Mouse (Mus musculus): ENCODE measurements around the gene Cacna1d. TPM values are rescaled to one million over a fixed set of nuclear protein-coding genes. Genes with fewer than 3 reads are reported as not detected.

Gene Cacna1d
- polyA plus RNA-seq, 1 experiment from 2014 or later, result 9.5 TPM

GRCm38 (mm10) chr14:30171593-30171992, 319.7 kb downstream of the Cacna1d start:
- H3K4me2 ChIP-seq (ENCODE audit: low read length), result no peak overlapping the region
- ATAC-seq, result 0 out of 2 replicates have a peak, but pooled peaks have one; percentile 49
- 24% methylated on average over 6 of the region's 6 CpGs for WGBS
- H3K36me3 ChIP-seq (ENCODE audit: control insufficient read depth, insufficient read depth), result no peaks in the 10 kb centered on the region
- H3K27ac ChIP-seq (ENCODE audit: low read length), result no peak overlapping the region
- no peak overlapping the region for H3K4me3 ChIP-seq (replicated peaks; ENCODE audit: low read length)
- no peak overlapping the region for H3K9ac ChIP-seq (replicated peaks; ENCODE audit: low read depth, low read length)
- H3K9me3 ChIP-seq (ENCODE audit: control insufficient read depth, low read length), result no peaks in the 10 kb centered on the region
- 0 out of 2 replicates have a peak, but pooled peaks cover 2% of the 10 kb centered on the region for H3K27me3 ChIP-seq (replicated peaks; ENCODE audit: control insufficient read depth, insufficient read depth, low read length)
- peaks cover 5% of the 10 kb centered on the region; the same call in 1 of the 2 replicates for H3K4me1 ChIP-seq (replicated peaks; ENCODE audit: control insufficient read depth, insufficient read depth, low read length)

DNA sequence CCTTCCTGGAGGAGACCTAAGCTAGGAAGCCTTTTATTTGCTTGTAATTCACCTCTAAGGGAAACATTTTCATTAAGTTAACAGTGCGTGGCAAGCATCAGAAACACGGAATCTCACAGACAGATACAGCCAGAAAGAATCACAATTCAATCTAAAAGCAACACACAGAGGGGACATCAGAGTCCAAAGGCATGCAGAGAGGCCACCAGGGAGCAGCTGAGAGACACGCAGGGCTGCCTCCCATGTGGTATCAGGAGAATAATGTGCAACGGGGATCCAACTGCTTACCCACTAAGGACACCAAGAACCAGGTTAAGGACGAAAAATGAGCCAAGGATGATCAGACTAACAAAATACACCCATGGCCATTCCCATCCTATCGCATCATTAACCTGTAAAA, 320.2 kb downstream of the Cacna1d start:
- Histone ChIP-seq H3K36me3 (ENCODE audit: control insufficient read depth, insufficient read depth) (no peaks in the 10 kb centered on the region), H3K27me3 (replicated peaks; ENCODE audit: control insufficient read depth, insufficient read depth, low read length) (0 out of 2 replicates have a peak, but pooled peaks cover 2% of the 10 kb centered on the region), H3K4me3 (replicated peaks; ENCODE audit: low read length) (no peak overlapping the region), H3K9ac (replicated peaks; ENCODE audit: low read depth, low read length) (no peak overlapping the region), H3K4me2 (ENCODE audit: low read length) (no peak overlapping the region), H3K4me1 (replicated peaks; ENCODE audit: control insufficient read depth, insufficient read depth, low read length) (peaks cover 5% of the 10 kb centered on the region; the same call in 1 of the 2 replicates), H3K9me3 (ENCODE audit: control insufficient read depth, low read length) (no peaks in the 10 kb centered on the region), H3K27ac (ENCODE audit: low read length) (no peak overlapping the region)
- WGBS, result 51% methylated on average over 6 of the region's 6 CpGs
- no peak for ATAC-seq

GRCm38 (mm10) chr14:30169455-30169854, 321.8 kb downstream of the Cacna1d start:
- no peak for ATAC-seq

GRCm38 (mm10) chr14:30168902-30169301, 322.4 kb downstream of the Cacna1d start:
- 0 out of 2 replicates have a peak, but pooled peaks cover 2% of the 10 kb centered on the region for H3K27me3 ChIP-seq (replicated peaks; ENCODE audit: control insufficient read depth, insufficient read depth, low read length)
- no peaks in the 10 kb centered on the region for H3K9me3 ChIP-seq (ENCODE audit: control insufficient read depth, low read length)
- H3K27ac ChIP-seq (ENCODE audit: low read length), result no peak overlapping the region
- H3K4me3 ChIP-seq (replicated peaks; ENCODE audit: low read length), result no peak overlapping the region
- H3K4me1 ChIP-seq (replicated peaks; ENCODE audit: control insufficient read depth, insufficient read depth, low read length), result peaks cover 11% of the 10 kb centered on the region
- ATAC-seq, result no peak
- no peak overlapping the region for H3K4me2 ChIP-seq (ENCODE audit: low read length)
- no peak overlapping the region for H3K9ac ChIP-seq (replicated peaks; ENCODE audit: low read depth, low read length)
- 74% methylated on average over 3 of the region's 3 CpGs for WGBS
- no peaks in the 10 kb centered on the region for H3K36me3 ChIP-seq (ENCODE audit: control insufficient read depth, insufficient read depth)

More at GRCm38 (mm10) chr14:30169455-30169854, 321.8 kb downstream of the Cacna1d start:
- Histone ChIP-seq H3K4me1 (replicated peaks; ENCODE audit: control insufficient read depth, insufficient read depth, low read length) (peaks cover 6% of the 10 kb centered on the region), H3K9me3 (ENCODE audit: control insufficient read depth, low read length) (no peaks in the 10 kb centered on the region), H3K27me3 (replicated peaks; ENCODE audit: control insufficient read depth, insufficient read depth, low read length) (0 out of 2 replicates have a peak, but pooled peaks cover 2% of the 10 kb centered on the region), H3K4me2 (ENCODE audit: low read length) (no peak overlapping the region), H3K27ac (ENCODE audit: low read length) (no peak overlapping the region), H3K9ac (replicated peaks; ENCODE audit: low read depth, low read length) (no peak overlapping the region), H3K4me3 (replicated peaks; ENCODE audit: low read length) (no peak overlapping the region), H3K36me3 (ENCODE audit: control insufficient read depth, insufficient read depth) (no peaks in the 10 kb centered on the region)
- 85% methylated on average over 5 of the region's 5 CpGs for whole genome bisulfite sequencing

GRCm38 (mm10) chr14:30168387-30168786, 322.9 kb downstream of the Cacna1d start:
- WGBS, result 87% methylated on average over 3 of the region's 3 CpGs

DNA sequence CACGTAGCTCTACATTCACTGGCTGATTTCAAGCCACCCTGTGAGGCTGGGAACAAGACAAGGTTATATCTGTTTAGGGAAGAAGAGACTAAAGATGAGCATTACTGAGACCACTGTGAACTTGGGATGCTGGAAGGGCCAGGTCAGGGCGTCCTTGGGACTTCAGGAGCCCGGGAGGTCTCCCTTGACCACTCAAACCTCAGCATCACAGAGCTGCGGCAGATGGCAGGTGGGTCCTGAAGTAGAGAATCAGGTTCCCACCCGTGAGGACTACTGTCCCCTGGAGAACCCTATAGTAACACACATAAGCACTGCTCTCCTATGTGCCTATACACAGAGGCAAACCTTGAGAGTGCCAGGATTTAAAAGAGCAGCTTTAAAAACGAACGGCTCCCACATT, 323.6 kb downstream of the Cacna1d start:
- no peak overlapping the region for H3K27ac ChIP-seq (ENCODE audit: low read length)
- H3K9me3 ChIP-seq (ENCODE audit: control insufficient read depth, low read length), result no peaks in the 10 kb centered on the region
- H3K4me1 ChIP-seq (replicated peaks; ENCODE audit: control insufficient read depth, insufficient read depth, low read length), result peaks cover 11% of the 10 kb centered on the region
- no peak for ATAC-seq
- no peak overlapping the region for H3K9ac ChIP-seq (replicated peaks; ENCODE audit: low read depth, low read length)
- H3K4me3 ChIP-seq (replicated peaks; ENCODE audit: low read length), result no peak overlapping the region
- H3K27me3 ChIP-seq (replicated peaks; ENCODE audit: control insufficient read depth, insufficient read depth, low read length), result 0 out of 2 replicates have a peak, but pooled peaks cover 2% of the 10 kb centered on the region
- no peaks in the 10 kb centered on the region for H3K36me3 ChIP-seq (ENCODE audit: control insufficient read depth, insufficient read depth)
- 89% methylated on average over 7 of the region's 7 CpGs for WGBS
- H3K4me2 ChIP-seq (ENCODE audit: low read length), result no peak overlapping the region

More at GRCm38 (mm10) chr14:30168387-30168786, 322.9 kb downstream of the Cacna1d start:
- Histone ChIP-seq H3K4me3 (replicated peaks; ENCODE audit: low read length) (no peak overlapping the region), H3K9me3 (ENCODE audit: control insufficient read depth, low read length) (no peaks in the 10 kb centered on the region), H3K27me3 (replicated peaks; ENCODE audit: control insufficient read depth, insufficient read depth, low read length) (0 out of 2 replicates have a peak, but pooled peaks cover 2% of the 10 kb centered on the region), H3K4me1 (replicated peaks; ENCODE audit: control insufficient read depth, insufficient read depth, low read length) (peaks cover 11% of the 10 kb centered on the region), H3K36me3 (ENCODE audit: control insufficient read depth, insufficient read depth) (no peaks in the 10 kb centered on the region), H3K9ac (replicated peaks; ENCODE audit: low read depth, low read length) (no peak overlapping the region), H3K4me2 (ENCODE audit: low read length) (no peak overlapping the region), H3K27ac (ENCODE audit: low read length) (no peak overlapping the region)
- ATAC-seq, result no peak

GRCm38 (mm10) chr14:30166036-30166435, 325.2 kb downstream of the Cacna1d start:
- no peak overlapping the region for H3K27ac ChIP-seq (ENCODE audit: low read length)
- H3K27me3 ChIP-seq (replicated peaks; ENCODE audit: control insufficient read depth, insufficient read depth, low read length), result 0 out of 2 replicates have a peak, but pooled peaks cover 2% of the 10 kb centered on the region
- no peak overlapping the region for H3K9ac ChIP-seq (replicated peaks; ENCODE audit: low read depth, low read length)
- H3K9me3 ChIP-seq (ENCODE audit: control insufficient read depth, low read length), result no peaks in the 10 kb centered on the region
- no peak overlapping the region for H3K4me2 ChIP-seq (ENCODE audit: low read length)
- no peak overlapping the region for H3K4me3 ChIP-seq (replicated peaks; ENCODE audit: low read length)
- H3K36me3 ChIP-seq (ENCODE audit: control insufficient read depth, insufficient read depth), result no peaks in the 10 kb centered on the region
- no peak for ATAC-seq
- 96% methylated on average over 11 of the region's 11 CpGs for WGBS
- H3K4me1 ChIP-seq (replicated peaks; ENCODE audit: control insufficient read depth, insufficient read depth, low read length), result peaks cover 7% of the 10 kb centered on the region

DNA sequence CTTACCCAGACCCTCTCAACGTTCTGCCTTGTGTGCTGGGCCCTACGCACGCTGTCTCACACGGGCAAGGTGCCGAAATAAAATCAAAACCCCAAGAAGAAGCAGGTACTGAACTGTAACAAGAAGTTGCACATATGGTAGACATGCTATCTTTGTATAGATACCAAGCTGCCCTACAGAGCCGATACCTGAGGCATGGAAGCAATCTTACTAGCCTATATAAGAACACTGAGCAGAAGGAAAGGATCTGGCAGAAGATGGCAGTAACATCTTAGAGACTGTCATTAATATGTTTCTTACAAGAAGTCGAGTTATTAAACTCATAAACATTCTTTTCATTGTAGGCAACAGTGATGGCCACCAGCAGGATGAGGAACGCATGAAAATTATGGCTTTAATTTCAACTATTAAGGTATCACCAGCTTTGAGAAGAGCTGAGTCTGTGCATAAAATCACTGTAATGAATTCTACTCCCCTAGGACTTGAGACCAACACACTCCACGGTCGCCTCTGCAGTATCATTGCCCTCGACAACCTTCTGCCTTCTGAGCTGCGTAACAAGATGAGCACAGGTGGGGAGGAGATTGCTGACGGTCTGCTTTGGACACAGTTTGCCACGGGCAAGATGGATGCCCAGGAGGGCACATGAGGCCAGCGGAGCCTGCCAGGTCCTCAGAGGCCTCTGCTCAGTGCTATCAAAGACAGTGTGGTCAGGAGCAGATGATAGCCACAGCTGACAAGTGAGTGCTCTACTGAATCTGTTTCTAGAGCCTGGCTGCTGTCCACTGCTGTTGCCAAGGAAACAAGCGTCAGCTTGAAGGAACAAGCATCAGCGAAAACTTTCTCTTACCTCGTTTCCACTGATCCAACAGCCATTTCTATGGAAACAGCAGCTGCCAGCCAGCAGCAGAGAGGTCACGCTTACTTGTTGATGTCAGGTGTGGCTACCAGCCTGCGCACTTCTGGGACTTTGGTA, 327.2 kb downstream of the Cacna1d start:
- no peaks in the 10 kb centered on the region for H3K27me3 ChIP-seq (replicated peaks; ENCODE audit: control insufficient read depth, insufficient read depth, low read length)
- WGBS, result 76% methylated on average over 20 of the region's 20 CpGs
- H3K36me3 ChIP-seq (ENCODE audit: control insufficient read depth, insufficient read depth), result no peaks in the 10 kb centered on the region
- no peaks in the 10 kb centered on the region for H3K9me3 ChIP-seq (ENCODE audit: control insufficient read depth, low read length)
- H3K27ac ChIP-seq (ENCODE audit: low read length), result no peak overlapping the region
- H3K4me3 ChIP-seq (replicated peaks; ENCODE audit: low read length), result no peak overlapping the region
- ATAC-seq, result no peak
- H3K4me1 ChIP-seq (replicated peaks; ENCODE audit: control insufficient read depth, insufficient read depth, low read length), result peaks cover 6% of the 10 kb centered on the region; the same call in 1 of the 2 replicates
- no peak overlapping the region for H3K9ac ChIP-seq (replicated peaks; ENCODE audit: low read depth, low read length)
- H3K4me2 ChIP-seq (ENCODE audit: low read length), result no peak overlapping the region

DNA sequence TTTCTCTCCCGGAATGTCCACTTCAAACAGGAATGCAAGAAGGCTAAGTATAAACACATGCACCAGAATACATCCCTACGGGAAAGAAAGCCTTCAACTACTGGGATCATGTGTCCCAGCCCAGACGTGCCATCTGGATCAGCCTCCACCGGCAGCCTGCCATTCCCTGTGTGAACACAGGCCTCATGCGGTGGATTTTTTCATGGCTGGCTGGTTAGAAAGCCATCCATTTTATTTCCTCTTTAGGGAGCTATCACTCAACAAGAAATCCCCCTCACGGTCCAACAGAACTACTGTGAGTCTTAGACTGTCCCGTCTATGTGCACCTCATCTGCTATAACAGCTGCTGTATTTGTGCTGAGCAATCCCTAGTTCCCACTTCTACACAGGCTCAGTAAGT, 343.5 kb downstream of the Cacna1d start:
- no peak overlapping the region for H3K9ac ChIP-seq (replicated peaks; ENCODE audit: low read depth, low read length)
- no peak overlapping the region for H3K4me3 ChIP-seq (replicated peaks; ENCODE audit: low read length)
- no peaks in the 10 kb centered on the region for H3K36me3 ChIP-seq (ENCODE audit: control insufficient read depth, insufficient read depth)
- no peak overlapping the region for H3K4me2 ChIP-seq (ENCODE audit: low read length)
- no peak overlapping the region for H3K27ac ChIP-seq (ENCODE audit: low read length)
- no peaks in the 10 kb centered on the region for H3K4me1 ChIP-seq (replicated peaks; ENCODE audit: control insufficient read depth, insufficient read depth, low read length)
- 58% methylated on average over 7 of the region's 7 CpGs for WGBS
- ATAC-seq, result peak; percentile 36; the same call in 1 of the 2 replicates
- H3K9me3 ChIP-seq (ENCODE audit: control insufficient read depth, low read length), result no peaks in the 10 kb centered on the region
- no peaks in the 10 kb centered on the region for H3K27me3 ChIP-seq (replicated peaks; ENCODE audit: control insufficient read depth, insufficient read depth, low read length)

All from forebrain, embryonic 16.5 days (tissue).